Mouse (Mus musculus) liver, embryonic 12.5 days (tissue): Measurements from ENCODE around the gene Bcl6b. TPM values are rescaled to one million over a fixed set of nuclear protein-coding genes. Genes with fewer than 3 reads are reported as not detected.

Experiments used
- ATAC-seq: fragments of 200-750 bp; cut with Nextera tagmentation; 2 replicates; pipeline ENCODE4 v1.8.0; 2017; ENCODE audit warnings: moderate number of reproducible peaks, mild to moderate bottlenecking, moderate library complexity
- H3K27ac ChIP-seq: fragments of 300-500 bp; sonication (generic); 2 replicates; pipeline ENCODE4 v1.5.1; 2016; ENCODE audit warnings: mild to moderate bottlenecking
- H3K27me3 ChIP-seq: fragments of 300-500 bp; sonication (generic); replicated peaks from 2 replicates; pipeline ENCODE4 v1.6.1; 2016; ENCODE audit warnings: mild to moderate bottlenecking, moderate library complexity
- H3K36me3 ChIP-seq: fragments of 300-500 bp; sonication (generic); 2 replicates; pipeline ENCODE4 v1.6.1; 2016; ENCODE audit warnings: mild to moderate bottlenecking, moderate library complexity
- H3K4me1 ChIP-seq: fragments of 300-500 bp; sonication (generic); 2 replicates; pipeline ENCODE4 v1.6.1; 2016
- H3K4me2 ChIP-seq: fragments of 300-500 bp; sonication (generic); 2 replicates; pipeline ENCODE4 v1.6.1; 2016; ENCODE audit warnings: mild to moderate bottlenecking, moderate library complexity
- H3K4me3 ChIP-seq: fragments of 300-500 bp; sonication (generic); 2 replicates; pipeline ENCODE4 v1.5.1; 2016; ENCODE audit warnings: mild to moderate bottlenecking, moderate library complexity
- H3K9ac ChIP-seq: fragments of 300-500 bp; sonication (generic); 2 replicates; pipeline ENCODE4 v1.6.1; 2016; ENCODE audit warnings: mild to moderate bottlenecking, moderate library complexity
- H3K9me3 ChIP-seq: fragments of 300-500 bp; sonication (generic); replicated peaks from 2 replicates; pipeline ENCODE4 v1.6.1; 2016; ENCODE audit warnings: mild to moderate bottlenecking, moderate library complexity
- WGBS: fragments of 180-500 bp; shearing (Covaris S2); methylation state at CpG from one replicate; pipeline ENCODE4 v1.1.7; 2016; ENCODE audit not compliant: insufficient replicate concordance; 5-methylcytosine and 5-hydroxymethylcytosine counted together
- polyA plus RNA-seq: library from polyadenylated mRNA; unstranded; fragments of >200 nt; fragmentation: Nextera tagmentation; extraction: Ambion mirVana; gene quantifications from 2 replicates; pipeline ENCODE4 v1.2.1, GENCODE M21; 2016

The Bcl6b gene
- polyA plus RNA-seq, 1 experiment from 2014 or later = 2.8 TPM

- Histone ChIP-seq H3K36me3 (peaks cover 20% of the 10 kb centered on the region), H3K27me3 (peaks cover 36% of the 10 kb centered on the region), H3K4me2 (peak overlapping the region; percentile 97), H3K9ac (no peak overlapping the region), H3K4me3 (peak overlapping the region; percentile 76), H3K9me3 (no peaks in the 10 kb centered on the region), H3K4me1 (peaks cover 66% of the 10 kb centered on the region), H3K27ac (peak overlapping the region; percentile 32; the same call in 1 of the 2 replicates)
- ATAC-seq = no peak
- WGBS = 83% methylated on average over 15 of the region's 15 CpGs
Measured at GRCm38 (mm10) chr11:70218741-70219470, 10.7 kb downstream of the Bcl6b start.

GRCm38 (mm10) chr11:70218039-70218438, 11.6 kb downstream of the Bcl6b start:
- 60% methylated on average over 4 of the region's 4 CpGs for WGBS
- H3K9ac ChIP-seq = no peak overlapping the region
- H3K36me3 ChIP-seq = peaks cover 20% of the 10 kb centered on the region
- H3K9me3 ChIP-seq = no peaks in the 10 kb centered on the region
- H3K27ac ChIP-seq = 0 out of 2 replicates have a peak overlapping the region, but pooled peaks have one; percentile 32
- H3K4me1 ChIP-seq = peaks cover 63% of the 10 kb centered on the region
- no peak for ATAC-seq
- peak overlapping the region; percentile 97; the same call in 1 of the 2 replicates for H3K4me2 ChIP-seq
- peaks cover 44% of the 10 kb centered on the region for H3K27me3 ChIP-seq
- no peak overlapping the region for H3K4me3 ChIP-seq

GRCm38 (mm10) chr11:70216103-70216502, 13.5 kb downstream of the Bcl6b start:
- H3K9me3 ChIP-seq = no peaks in the 10 kb centered on the region
- ATAC-seq = no peak
- H3K9ac ChIP-seq = no peak overlapping the region
- H3K4me2 ChIP-seq = no peak overlapping the region
- no peak overlapping the region for H3K27ac ChIP-seq
- peaks cover 62% of the 10 kb centered on the region for H3K27me3 ChIP-seq
- peaks cover 50% of the 10 kb centered on the region for H3K4me1 ChIP-seq
- no peak overlapping the region for H3K4me3 ChIP-seq
- 62% methylated on average over 3 of the region's 3 CpGs for WGBS
- H3K36me3 ChIP-seq = peaks cover 20% of the 10 kb centered on the region

- 23% methylated on average over 22 of the region's 22 CpGs for WGBS
- no peak overlapping the region for H3K27ac ChIP-seq
- H3K4me2 ChIP-seq = no peak overlapping the region
Measured at GRCm38 (mm10) chr11:70215301-70215700, 14.3 kb downstream of the Bcl6b start.

GRCm38 (mm10) chr11:70214856-70215209, 14.8 kb downstream of the Bcl6b start:
- H3K4me3 ChIP-seq = peak overlapping the region; percentile 41
- H3K4me2 ChIP-seq = peak overlapping the region; percentile 60
- H3K27ac ChIP-seq = no peak overlapping the region
- no peaks in the 10 kb centered on the region for H3K9me3 ChIP-seq
- H3K36me3 ChIP-seq = peaks cover 20% of the 10 kb centered on the region
- 4% methylated on average over 18 of the region's 18 CpGs for WGBS
- peaks cover 70% of the 10 kb centered on the region for H3K27me3 ChIP-seq
- ATAC-seq = no peak
- peaks cover 44% of the 10 kb centered on the region for H3K4me1 ChIP-seq
- H3K9ac ChIP-seq = no peak overlapping the region

More at GRCm38 (mm10) chr11:70215301-70215700, 14.3 kb downstream of the Bcl6b start:
- H3K4me1 ChIP-seq = peaks cover 49% of the 10 kb centered on the region
- no peaks in the 10 kb centered on the region for H3K9me3 ChIP-seq
- H3K4me3 ChIP-seq = no peak overlapping the region
- H3K27me3 ChIP-seq = peaks cover 70% of the 10 kb centered on the region
- H3K36me3 ChIP-seq = peaks cover 20% of the 10 kb centered on the region
- H3K9ac ChIP-seq = no peak overlapping the region
- ATAC-seq = no peak

GRCm38 (mm10) chr11:70214191-70214855, 15.3 kb downstream of the Bcl6b start:
- Histone ChIP-seq H3K9ac (peak overlapping the region; percentile 37; the same call in 1 of the 2 replicates), H3K4me2 (peak overlapping the region; percentile 60), H3K27me3 (peaks cover 72% of the 10 kb centered on the region), H3K9me3 (no peaks in the 10 kb centered on the region), H3K36me3 (peaks cover 20% of the 10 kb centered on the region), H3K4me3 (peak overlapping the region; percentile 41), H3K27ac (no peak overlapping the region), H3K4me1 (peaks cover 39% of the 10 kb centered on the region)
- ATAC-seq = no peak; the same call in 1 of the 2 replicates
- WGBS = 3% methylated on average over 46 of the region's 46 CpGs

- H3K27me3 ChIP-seq = peaks cover 74% of the 10 kb centered on the region
- no peaks in the 10 kb centered on the region for H3K9me3 ChIP-seq
- peaks cover 33% of the 10 kb centered on the region for H3K4me1 ChIP-seq
- peak overlapping the region; percentile 41 for H3K4me3 ChIP-seq
- no peak overlapping the region for H3K27ac ChIP-seq
- peak overlapping the region; percentile 60 for H3K4me2 ChIP-seq
- WGBS = 14% methylated on average over 26 of the region's 26 CpGs
- no peak for ATAC-seq
- peaks cover 20% of the 10 kb centered on the region for H3K36me3 ChIP-seq
- no peak overlapping the region for H3K9ac ChIP-seq
Measured at GRCm38 (mm10) chr11:70213736-70214135, 15.9 kb downstream of the Bcl6b start.

GRCm38 (mm10) chr11:70212896-70213295, 16.7 kb downstream of the Bcl6b start:
- Histone ChIP-seq H3K4me3 (no peak overlapping the region), H3K9ac (no peak overlapping the region), H3K27me3 (peaks cover 74% of the 10 kb centered on the region), H3K4me1 (peaks cover 28% of the 10 kb centered on the region), H3K27ac (no peak overlapping the region), H3K9me3 (no peaks in the 10 kb centered on the region), H3K4me2 (no peak overlapping the region), H3K36me3 (peaks cover 14% of the 10 kb centered on the region)
- WGBS = 9% methylated on average over 9 of the region's 9 CpGs
- no peak for ATAC-seq

GRCm38 (mm10) chr11:70212423-70212822, 17.2 kb downstream of the Bcl6b start, which contains the start of gene Slc16a11:
TSS of gene Slc16a11 (plus strand) at chr11:70212752.
- Histone ChIP-seq H3K27me3 (peaks cover 73% of the 10 kb centered on the region), H3K27ac (no peak within 1 kb of the TSS), H3K9me3 (no peaks in the 10 kb centered on the region), H3K36me3 (peaks cover 9% of the 10 kb centered on the region), H3K4me3 (no peak within 1 kb of the TSS), H3K4me1 (peaks cover 27% of the 10 kb centered on the region), H3K4me2 (peak within 1 kb of the TSS; percentile 60; the same call in 1 of the 2 replicates), H3K9ac (no peak within 1 kb of the TSS)
- ATAC-seq = no peak
- WGBS = 56% methylated on average over 6 of the region's 6 CpGs

- H3K9ac ChIP-seq = no peak overlapping the region
- ATAC-seq = no peak
- H3K4me1 ChIP-seq = peaks cover 27% of the 10 kb centered on the region
- H3K27ac ChIP-seq = no peak overlapping the region
- H3K4me2 ChIP-seq = no peak overlapping the region
- 72% methylated on average over 6 of the region's 6 CpGs for WGBS
- H3K27me3 ChIP-seq = peaks cover 69% of the 10 kb centered on the region
- no peak overlapping the region for H3K4me3 ChIP-seq
- H3K36me3 ChIP-seq = peaks cover 5% of the 10 kb centered on the region
- no peaks in the 10 kb centered on the region for H3K9me3 ChIP-seq
Measured at GRCm38 (mm10) chr11:70211972-70212371, 17.6 kb downstream of the Bcl6b start.

- Histone ChIP-seq H3K27me3 (peaks cover 60% of the 10 kb centered on the region), H3K36me3 (no peaks in the 10 kb centered on the region)
- no peak for ATAC-seq
Measured at GRCm38 (mm10) chr11:70210681-70211080, 18.9 kb downstream of the Bcl6b start.

GRCm38 (mm10) chr11:70208778-70209388, 20.7 kb downstream of the Bcl6b start:
- no peaks in the 10 kb centered on the region for H3K36me3 ChIP-seq
- no peak overlapping the region for H3K9ac ChIP-seq
- H3K27ac ChIP-seq = no peak overlapping the region
- 64% methylated on average over 5 of the region's 5 CpGs for WGBS
- no peak overlapping the region for H3K4me2 ChIP-seq
- no peaks in the 10 kb centered on the region for H3K9me3 ChIP-seq
- no peak for ATAC-seq
- peaks cover 9% of the 10 kb centered on the region for H3K4me1 ChIP-seq
- no peak overlapping the region for H3K4me3 ChIP-seq
- peaks cover 47% of the 10 kb centered on the region for H3K27me3 ChIP-seq

More at GRCm38 (mm10) chr11:70210681-70211080, 18.9 kb downstream of the Bcl6b start:
- Histone ChIP-seq H3K27ac (no peak overlapping the region), H3K9me3 (no peaks in the 10 kb centered on the region), H3K9ac (no peak overlapping the region), H3K4me3 (no peak overlapping the region), H3K4me1 (peaks cover 27% of the 10 kb centered on the region), H3K4me2 (no peak overlapping the region)
- WGBS = 80% methylated on average over 2 of the region's 2 CpGs
